Mouse (Mus musculus) bone marrow, adult 2 months (tissue): ENCODE measurements at regions not wholly inside any gene's neighbourhood (a gene's known extent, or its start where the extent isn't known, plus 50 kb on each side); places are given as distances from the start of the nearest gene placed in this dataset.

Experiments used
- CTCF ChIP-seq: fragments of 200-500 bp; IDR thresholded peaks from 2 replicates; pipeline ENCODE4 v1.5.1; 2011; ENCODE audit warnings: low read length, control low read depth; ENCODE audit not compliant: control insufficient read depth, insufficient read depth
- POLR2A ChIP-seq: fragments of 200-500 bp; IDR thresholded peaks from 2 replicates; pipeline ENCODE4 v1.6.1; 2011; ENCODE audit warnings: low read depth, mild to moderate bottlenecking, control low read depth, low read length, borderline replicate concordance; ENCODE audit not compliant: control insufficient read depth

- TF ChIP-seq CTCF (no peak), POLR2A (no peak)
These were observed 94.6 kb upstream of the Ttc29 start for GRCm38 (mm10) chr8:78118493-78118892.
